Mouse (Mus musculus): Measurements from ENCODE around the gene Mctp2.
"Not testable (repeated sequence)": the region's sequence is repeated elsewhere in the genome, so short reads cannot be mapped to it uniquely, and the experiment has no call there.

DNA sequence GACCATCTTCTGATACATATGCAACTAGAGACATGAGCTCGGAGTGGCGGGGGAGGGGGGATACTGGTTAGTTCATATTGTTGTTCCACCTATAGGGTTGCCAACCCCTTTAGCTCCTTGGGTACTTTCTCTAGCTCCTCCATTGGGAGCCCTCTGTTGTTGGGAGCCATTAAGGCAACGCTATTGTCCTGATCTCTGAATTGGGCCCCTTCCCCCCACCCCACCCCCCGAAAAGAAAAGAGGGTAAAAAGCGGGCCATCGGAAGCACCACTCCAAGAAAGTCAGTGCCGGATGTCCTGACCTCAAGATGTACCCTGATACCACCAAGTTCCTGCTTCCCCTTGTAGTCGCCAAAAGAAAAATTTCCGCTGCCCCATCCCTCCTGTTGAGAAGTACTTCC is 56.1 kb downstream of the Mctp2 start:
- not testable (repeated sequence) for TF ChIP-seq CTCF, POLR2A (IDR thresholded peaks at IDR 0.05; ENCODE audit: extremely low read depth, insufficient read depth, low read length)
